Mouse (Mus musculus): ENCODE measurements around the gene Glycam1. TPM values are rescaled to one million over a fixed set of nuclear protein-coding genes. Genes with fewer than 3 reads are reported as not detected.
"Not testable (repeated sequence)": the region's sequence is repeated elsewhere in the genome, so short reads cannot be mapped to it uniquely, and the experiment has no call there.

Gene Glycam1
- not detected for total RNA-seq (2021)
- polyA plus RNA-seq (2012; rRNA removed) = not detected in 2 replicates
- long read RNA-seq = 0 reads

- DNase-seq = no peak
Measured at GRCm38 (mm10) chr15:103564981-103565380, at the start of gene Glycam1. TSS of gene Glycam1 (minus strand) at chr15:103565081.

GRCm38 (mm10) chr15:103604481-103604880 lies 39.6 kb upstream of the Glycam1 start:
- DNase-seq = no peak

GRCm38 (mm10) chr15:103590779-103591178 lies 25.9 kb upstream of the Glycam1 start:
- DNase-seq = no peak

GRCm38 (mm10) chr15:103587752-103588151 lies 22.9 kb upstream of the Glycam1 start:
- not testable (repeated sequence) for DNase-seq

- no peak for DNase-seq
Measured at GRCm38 (mm10) chr15:103585876-103586275, 21.0 kb upstream of the Glycam1 start.

- no peak for DNase-seq
Measured at GRCm38 (mm10) chr15:103552096-103552690, 12.7 kb downstream of the Glycam1 start.

- DNase-seq = no peak
Measured at GRCm38 (mm10) chr15:103551053-103551452, 13.8 kb downstream of the Glycam1 start.

GRCm38 (mm10) chr15:103549475-103549874 lies 15.4 kb downstream of the Glycam1 start:
- DNase-seq = no peak

- DNase-seq = no peak
Measured at GRCm38 (mm10) chr15:103547983-103548382, 16.9 kb downstream of the Glycam1 start.

- DNase-seq = no peak
Measured at GRCm38 (mm10) chr15:103542526-103542925, 22.4 kb downstream of the Glycam1 start.

- DNase-seq = no peak
Measured at GRCm38 (mm10) chr15:103540646-103541045, 24.2 kb downstream of the Glycam1 start.

- DNase-seq = no peak
Measured at GRCm38 (mm10) chr15:103539259-103539658, 25.6 kb downstream of the Glycam1 start.

- DNase-seq = peak; percentile 62
Measured at GRCm38 (mm10) chr15:103537822-103538213, 27.1 kb downstream of the Glycam1 start, which contains the start of gene Ppp1r1a. TSS of gene Ppp1r1a (minus strand) at chr15:103538003.

GRCm38 (mm10) chr15:103537011-103537821 lies 27.7 kb downstream of the Glycam1 start:
- DNase-seq = no peak

- no peak for DNase-seq
Measured at GRCm38 (mm10) chr15:103536456-103536855, 28.4 kb downstream of the Glycam1 start.

- DNase-seq = no peak
Measured at GRCm38 (mm10) chr15:103535786-103536185, 29.1 kb downstream of the Glycam1 start.

- DNase-seq = no peak
Measured at GRCm38 (mm10) chr15:103535030-103535429, 29.9 kb downstream of the Glycam1 start.

GRCm38 (mm10) chr15:103534054-103534620 lies 30.7 kb downstream of the Glycam1 start:
- no peak for DNase-seq

GRCm38 (mm10) chr15:103530372-103530771 lies 34.5 kb downstream of the Glycam1 start:
- DNase-seq = peak; percentile 51

- no peak for DNase-seq
Measured at GRCm38 (mm10) chr15:103523156-103523555, 41.7 kb downstream of the Glycam1 start.

- peak; percentile 11 for DNase-seq
Measured at GRCm38 (mm10) chr15:103522458-103523099, 42.3 kb downstream of the Glycam1 start.
